Mouse (Mus musculus): ENCODE results near the gene Wdr73. TPM values are rescaled to one million over a fixed set of nuclear protein-coding genes. Genes with fewer than 3 reads are reported as not detected.

The Wdr73 gene
- polyA plus RNA-seq, 1 experiment from 2014 or later, result 38.1 TPM

DNA sequence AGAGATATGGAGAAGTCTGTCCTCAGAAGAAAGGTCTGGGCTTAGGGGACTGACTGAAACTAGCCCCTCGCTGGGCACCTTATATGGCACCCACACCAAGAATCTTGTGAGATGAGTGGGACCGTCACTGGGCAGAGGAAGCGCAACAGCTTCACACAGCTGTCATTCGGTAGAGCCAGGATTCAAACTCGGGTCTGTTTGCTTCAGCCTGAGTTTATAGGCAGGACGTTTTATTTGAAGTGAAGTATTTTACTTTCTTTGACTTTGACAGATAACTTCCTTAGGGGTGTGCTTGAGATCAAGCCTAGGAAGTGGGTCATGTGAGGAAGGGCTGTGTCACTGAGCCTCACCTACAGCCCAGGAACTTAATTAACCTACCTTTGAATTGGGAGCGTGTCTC, 35.5 kb downstream of the Wdr73 start:
- Histone ChIP-seq H3K36me3 (ENCODE audit: control insufficient read depth, insufficient read depth, low read length) (peaks cover 63% of the 10 kb centered on the region), H3K4me2 (replicated peaks; ENCODE audit: low read depth, low read length) (no peak overlapping the region), H3K9me3 (ENCODE audit: control insufficient read depth, low read length) (no peaks in the 10 kb centered on the region), H3K4me1 (ENCODE audit: control insufficient read depth, insufficient read depth, low read length) (peaks cover 17% of the 10 kb centered on the region; the same call in 1 of the 2 replicates), H3K4me3 (ENCODE audit: low read length) (no peak overlapping the region), H3K27ac (ENCODE audit: low read depth, low read length) (peak overlapping the region; percentile 55; the same call in 1 of the 2 replicates), H3K27me3 (ENCODE audit: control insufficient read depth, insufficient read depth, low read length) (no peaks in the 10 kb centered on the region), H3K9ac (ENCODE audit: low read depth, low read length) (no peak overlapping the region)
- 87% methylated on average over 7 of the region's 7 CpGs for WGBS
- no peak for ATAC-seq (ENCODE audit: low FRiP score, low TSS enrichment)

DNA sequence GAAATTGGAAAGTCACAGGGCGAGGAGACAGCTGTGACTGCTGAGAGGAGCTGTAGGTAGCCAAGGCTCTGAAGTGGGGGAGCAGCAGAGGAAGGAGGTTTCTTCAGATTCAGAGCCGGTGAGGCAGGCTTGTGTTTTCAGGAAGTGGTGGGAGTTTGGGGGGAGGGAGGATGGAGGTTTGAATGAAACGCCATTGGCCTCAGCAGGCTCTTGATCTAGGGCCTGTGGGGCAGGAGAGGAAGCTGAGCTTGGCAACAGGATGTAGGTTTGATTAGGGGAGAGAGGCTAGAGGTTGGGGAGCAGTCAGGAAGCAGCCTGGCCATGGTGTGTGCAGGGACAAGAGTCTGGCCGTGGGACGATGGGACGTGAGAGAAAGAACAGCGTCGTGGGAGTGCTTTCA, 36.2 kb downstream of the Wdr73 start:
- H3K9me3 ChIP-seq (ENCODE audit: control insufficient read depth, low read length), result no peaks in the 10 kb centered on the region
- H3K4me2 ChIP-seq (replicated peaks; ENCODE audit: low read depth, low read length), result no peak overlapping the region
- 63% methylated on average over 8 of the region's 8 CpGs for WGBS
- H3K27me3 ChIP-seq (ENCODE audit: control insufficient read depth, insufficient read depth, low read length), result no peaks in the 10 kb centered on the region
- peaks cover 58% of the 10 kb centered on the region for H3K36me3 ChIP-seq (ENCODE audit: control insufficient read depth, insufficient read depth, low read length)
- peak overlapping the region; percentile 55; the same call in 1 of the 2 replicates for H3K27ac ChIP-seq (ENCODE audit: low read depth, low read length)
- H3K4me3 ChIP-seq (ENCODE audit: low read length), result no peak overlapping the region
- no peak for ATAC-seq (ENCODE audit: low FRiP score, low TSS enrichment)
- no peak overlapping the region; the same call in 1 of the 2 replicates for H3K9ac ChIP-seq (ENCODE audit: low read depth, low read length)
- peaks cover 17% of the 10 kb centered on the region; the same call in 1 of the 2 replicates for H3K4me1 ChIP-seq (ENCODE audit: control insufficient read depth, insufficient read depth, low read length)

DNA sequence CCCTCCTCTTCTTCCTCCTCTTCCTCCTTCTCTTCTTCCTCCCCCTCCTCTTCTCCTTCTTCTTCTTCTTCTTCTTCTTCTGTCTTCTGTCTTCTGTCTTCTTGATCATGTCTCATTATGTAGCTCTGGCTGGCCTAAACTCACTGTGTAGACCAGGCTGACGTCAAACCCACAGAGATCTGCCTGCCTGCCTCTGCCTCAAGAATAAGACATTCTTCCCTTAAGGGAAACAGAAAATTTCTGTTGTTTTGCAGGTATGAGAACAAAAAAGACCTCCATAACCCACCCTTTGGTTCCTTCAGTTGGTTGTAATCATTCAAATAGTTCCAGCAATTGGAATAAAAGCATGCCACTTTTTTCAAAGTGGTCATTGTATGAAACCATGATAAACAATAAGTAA, 36.9 kb downstream of the Wdr73 start:
- H3K4me2 ChIP-seq (replicated peaks; ENCODE audit: low read depth, low read length), result no peak overlapping the region
- H3K9me3 ChIP-seq (ENCODE audit: control insufficient read depth, low read length), result no peaks in the 10 kb centered on the region
- H3K27me3 ChIP-seq (ENCODE audit: control insufficient read depth, insufficient read depth, low read length), result no peaks in the 10 kb centered on the region
- H3K9ac ChIP-seq (ENCODE audit: low read depth, low read length), result no peak overlapping the region
- peaks cover 51% of the 10 kb centered on the region for H3K36me3 ChIP-seq (ENCODE audit: control insufficient read depth, insufficient read depth, low read length)
- no peak overlapping the region for H3K4me3 ChIP-seq (ENCODE audit: low read length)
- no peak overlapping the region for H3K27ac ChIP-seq (ENCODE audit: low read depth, low read length)
- 78% methylated on average over 1 of the region's 1 CpGs for WGBS
- ATAC-seq (ENCODE audit: low FRiP score, low TSS enrichment), result no peak
- H3K4me1 ChIP-seq (ENCODE audit: control insufficient read depth, insufficient read depth, low read length), result peaks cover 17% of the 10 kb centered on the region; the same call in 1 of the 2 replicates

DNA sequence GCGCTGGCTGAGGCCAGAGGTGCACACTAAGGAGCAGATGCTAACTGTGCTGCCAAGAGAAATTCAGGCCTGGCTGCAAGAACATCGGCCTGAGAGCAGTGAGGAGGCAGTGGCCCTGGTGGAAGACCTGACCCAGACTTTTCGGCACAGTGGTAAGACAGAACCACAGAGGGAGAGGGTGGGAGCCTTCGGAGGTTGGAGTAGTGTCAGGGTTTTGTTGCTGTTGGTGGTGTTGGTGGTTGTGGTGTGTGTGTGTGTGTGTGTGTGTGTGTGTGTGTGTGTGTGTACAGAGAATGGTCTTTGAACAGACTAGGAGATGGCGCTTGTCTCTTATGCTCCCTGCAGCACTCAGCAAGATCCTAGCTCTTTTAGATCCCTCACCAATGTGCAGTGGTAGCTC, 37.5 kb downstream of the Wdr73 start:
- Histone ChIP-seq H3K9ac (ENCODE audit: low read depth, low read length) (no peak overlapping the region), H3K4me2 (replicated peaks; ENCODE audit: low read depth, low read length) (no peak overlapping the region), H3K27me3 (ENCODE audit: control insufficient read depth, insufficient read depth, low read length) (no peaks in the 10 kb centered on the region), H3K4me1 (ENCODE audit: control insufficient read depth, insufficient read depth, low read length) (peaks cover 17% of the 10 kb centered on the region; the same call in 1 of the 2 replicates), H3K4me3 (ENCODE audit: low read length) (no peak overlapping the region), H3K9me3 (ENCODE audit: control insufficient read depth, low read length) (no peaks in the 10 kb centered on the region), H3K27ac (ENCODE audit: low read depth, low read length) (no peak overlapping the region), H3K36me3 (ENCODE audit: control insufficient read depth, insufficient read depth, low read length) (peaks cover 45% of the 10 kb centered on the region)
- no peak for ATAC-seq (ENCODE audit: low FRiP score, low TSS enrichment)
- 93% methylated on average over 5 of the region's 5 CpGs for WGBS

DNA sequence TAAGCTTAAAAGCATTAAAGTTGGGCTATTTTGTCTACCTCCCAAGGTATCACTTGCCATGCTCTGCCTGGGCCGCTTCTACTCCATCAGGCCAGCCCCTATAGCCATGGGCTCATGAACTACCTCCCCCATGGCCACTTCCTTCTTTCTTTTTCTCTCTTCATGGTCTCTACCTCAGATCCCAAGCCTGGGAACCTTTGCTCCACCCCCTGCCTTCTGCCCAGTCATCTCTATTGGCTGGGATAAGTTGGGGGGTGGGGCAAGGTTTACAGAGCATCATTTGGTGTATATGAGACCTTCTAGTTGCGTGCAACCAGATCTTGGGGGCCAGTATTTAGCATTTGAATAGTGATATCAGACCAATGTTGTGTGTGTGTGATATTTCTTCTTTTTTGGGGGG, 38.6 kb downstream of the Wdr73 start:
- Histone ChIP-seq H3K4me1 (ENCODE audit: control insufficient read depth, insufficient read depth, low read length) (peaks cover 17% of the 10 kb centered on the region; the same call in 1 of the 2 replicates), H3K36me3 (ENCODE audit: control insufficient read depth, insufficient read depth, low read length) (peaks cover 35% of the 10 kb centered on the region), H3K9ac (ENCODE audit: low read depth, low read length) (no peak overlapping the region), H3K9me3 (ENCODE audit: control insufficient read depth, low read length) (no peaks in the 10 kb centered on the region), H3K27me3 (ENCODE audit: control insufficient read depth, insufficient read depth, low read length) (no peaks in the 10 kb centered on the region), H3K27ac (ENCODE audit: low read depth, low read length) (no peak overlapping the region), H3K4me2 (replicated peaks; ENCODE audit: low read depth, low read length) (no peak overlapping the region; the same call in 1 of the 2 replicates), H3K4me3 (ENCODE audit: low read length) (no peak overlapping the region)
- no peak for ATAC-seq (ENCODE audit: low FRiP score, low TSS enrichment)
- 89% methylated on average over 2 of the region's 2 CpGs for WGBS

DNA sequence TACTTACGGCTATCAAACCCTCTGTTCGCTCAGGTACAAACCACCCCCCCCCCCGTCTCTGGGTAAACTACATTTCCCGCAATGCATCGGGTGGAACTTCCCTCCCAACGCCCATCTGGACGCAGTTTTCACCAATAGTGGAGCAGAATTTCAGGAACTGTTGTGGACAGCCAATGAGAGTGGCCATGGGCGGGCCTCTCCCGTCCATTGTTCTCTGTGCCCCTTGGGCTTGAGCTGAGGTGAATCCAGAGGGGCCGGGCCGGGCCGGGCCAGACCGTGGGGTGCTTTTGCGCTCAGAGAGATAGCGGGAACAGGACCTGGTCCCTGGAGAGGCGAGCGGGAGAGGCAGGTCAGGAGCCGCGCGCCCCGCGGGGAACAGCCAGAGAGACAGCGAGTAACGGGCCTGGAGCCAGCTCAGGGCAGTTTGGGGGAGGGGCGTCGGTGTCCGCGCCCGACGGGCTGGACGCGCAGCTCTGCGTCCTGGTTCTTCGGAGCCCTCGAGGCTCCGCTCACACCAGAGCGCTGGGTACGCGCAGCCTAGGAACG, 40.3 kb downstream of the Wdr73 start, which contains the start of gene Zscan2:
Gene Zscan2, plus strand, starts transcription at position 192 of the 546 bp plus-strand sequence.
- Histone ChIP-seq H3K9me3 (ENCODE audit: control insufficient read depth, low read length) (no peaks in the 10 kb centered on the region), H3K9ac (ENCODE audit: low read depth, low read length) (peak within 1 kb of the TSS; percentile 90), H3K36me3 (ENCODE audit: control insufficient read depth, insufficient read depth, low read length) (peaks cover 26% of the 10 kb centered on the region), H3K27ac (ENCODE audit: low read depth, low read length) (peak within 1 kb of the TSS; percentile 76), H3K4me2 (replicated peaks; ENCODE audit: low read depth, low read length) (peak within 1 kb of the TSS; percentile 85), H3K4me1 (ENCODE audit: control insufficient read depth, insufficient read depth, low read length) (peaks cover 17% of the 10 kb centered on the region; the same call in 1 of the 2 replicates), H3K4me3 (ENCODE audit: low read length) (peak within 1 kb of the TSS; percentile 91), H3K27me3 (ENCODE audit: control insufficient read depth, insufficient read depth, low read length) (no peaks in the 10 kb centered on the region)
- peak; percentile 97 for ATAC-seq (ENCODE audit: low FRiP score, low TSS enrichment)
- WGBS, result under 1% methylated on average over 40 of the region's 40 CpGs

DNA sequence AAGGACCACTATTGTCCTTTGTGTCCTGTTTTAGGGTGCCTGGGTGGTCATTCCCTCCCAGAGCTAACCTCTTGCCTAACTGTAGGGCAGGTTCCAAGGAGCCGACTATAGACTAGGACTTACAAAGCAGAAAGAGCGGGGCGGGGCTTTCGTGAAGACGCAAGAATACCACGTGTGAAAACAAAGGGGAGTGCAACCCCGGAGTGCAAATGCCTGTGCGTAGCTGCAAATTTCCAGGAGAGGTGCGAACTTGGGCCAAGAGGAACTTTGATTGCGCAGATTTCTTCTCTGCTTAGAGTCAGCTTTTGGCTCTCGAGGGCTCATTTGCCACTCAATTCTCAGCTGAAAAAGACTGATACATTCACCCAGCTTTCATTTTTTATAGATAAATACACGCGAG, 40.8 kb downstream of the Wdr73 start:
- H3K27me3 ChIP-seq (ENCODE audit: control insufficient read depth, insufficient read depth, low read length), result no peaks in the 10 kb centered on the region
- peak; percentile 54; the same call in 1 of the 2 replicates for ATAC-seq (ENCODE audit: low FRiP score, low TSS enrichment)
- peak overlapping the region; percentile 91 for H3K4me3 ChIP-seq (ENCODE audit: low read length)
- H3K4me1 ChIP-seq (ENCODE audit: control insufficient read depth, insufficient read depth, low read length), result peaks cover 12% of the 10 kb centered on the region; the same call in 1 of the 2 replicates
- H3K9ac ChIP-seq (ENCODE audit: low read depth, low read length), result peak overlapping the region; percentile 90
- H3K36me3 ChIP-seq (ENCODE audit: control insufficient read depth, insufficient read depth, low read length), result peaks cover 21% of the 10 kb centered on the region
- no peak overlapping the region for H3K27ac ChIP-seq (ENCODE audit: low read depth, low read length)
- under 1% methylated on average over 13 of the region's 13 CpGs for WGBS
- peak overlapping the region; percentile 85 for H3K4me2 ChIP-seq (replicated peaks; ENCODE audit: low read depth, low read length)
- no peaks in the 10 kb centered on the region for H3K9me3 ChIP-seq (ENCODE audit: control insufficient read depth, low read length)

DNA sequence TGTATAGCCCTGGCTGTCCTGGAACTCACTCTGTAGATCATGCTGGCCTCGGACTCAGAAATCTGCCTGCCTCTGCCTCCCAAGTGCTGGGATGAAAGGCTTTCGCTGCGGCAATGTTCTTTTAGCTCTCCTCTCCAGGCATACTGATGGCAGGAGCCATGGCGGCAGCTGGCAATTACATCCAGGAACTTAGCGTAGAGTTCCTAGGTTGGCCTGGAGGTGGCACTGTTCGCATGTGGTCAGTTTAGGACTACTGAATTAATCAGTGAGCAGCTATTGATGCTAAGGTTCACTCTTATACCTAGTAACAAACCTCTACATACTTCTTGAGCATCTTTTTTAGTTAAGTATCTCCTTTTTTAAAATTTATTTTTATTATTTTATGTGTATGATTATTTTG, 43.9 kb downstream of the Wdr73 start:
- H3K4me2 ChIP-seq (replicated peaks; ENCODE audit: low read depth, low read length), result no peak overlapping the region
- H3K36me3 ChIP-seq (ENCODE audit: control insufficient read depth, insufficient read depth, low read length), result no peaks in the 10 kb centered on the region
- peaks cover 6% of the 10 kb centered on the region; the same call in 1 of the 2 replicates for H3K4me1 ChIP-seq (ENCODE audit: control insufficient read depth, insufficient read depth, low read length)
- no peak for ATAC-seq (ENCODE audit: low FRiP score, low TSS enrichment)
- no peak overlapping the region for H3K4me3 ChIP-seq (ENCODE audit: low read length)
- 32% methylated on average over 6 of the region's 6 CpGs for WGBS
- no peak overlapping the region for H3K9ac ChIP-seq (ENCODE audit: low read depth, low read length)
- no peaks in the 10 kb centered on the region for H3K27me3 ChIP-seq (ENCODE audit: control insufficient read depth, insufficient read depth, low read length)
- H3K9me3 ChIP-seq (ENCODE audit: control insufficient read depth, low read length), result no peaks in the 10 kb centered on the region
- no peak overlapping the region for H3K27ac ChIP-seq (ENCODE audit: low read depth, low read length)

DNA sequence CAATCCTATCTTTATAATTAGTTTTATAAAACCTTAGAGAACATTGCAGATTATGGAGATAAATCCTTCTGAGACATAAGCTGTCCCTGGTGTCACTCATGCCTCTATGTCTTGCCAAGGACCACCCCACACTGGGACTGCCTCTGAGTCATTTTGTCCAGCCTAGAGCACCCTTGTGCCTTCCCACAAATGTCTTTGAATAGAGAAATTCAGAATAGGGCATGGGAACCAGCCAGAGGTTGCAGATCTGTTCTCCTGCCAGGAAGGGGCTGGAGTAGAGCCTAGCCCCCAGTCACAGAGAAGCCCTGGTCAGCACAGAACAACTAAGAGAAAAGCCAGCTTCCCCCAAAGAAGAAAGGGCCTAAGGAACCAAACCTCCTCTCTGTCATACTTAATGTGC, 45.8 kb downstream of the Wdr73 start:
- ATAC-seq (ENCODE audit: low FRiP score, low TSS enrichment), result no peak
- Histone ChIP-seq H3K9ac (ENCODE audit: low read depth, low read length) (no peak overlapping the region), H3K4me2 (replicated peaks; ENCODE audit: low read depth, low read length) (no peak overlapping the region), H3K36me3 (ENCODE audit: control insufficient read depth, insufficient read depth, low read length) (no peaks in the 10 kb centered on the region), H3K4me1 (ENCODE audit: control insufficient read depth, insufficient read depth, low read length) (no peaks in the 10 kb centered on the region), H3K27me3 (ENCODE audit: control insufficient read depth, insufficient read depth, low read length) (no peaks in the 10 kb centered on the region), H3K27ac (ENCODE audit: low read depth, low read length) (no peak overlapping the region), H3K4me3 (ENCODE audit: low read length) (no peak overlapping the region), H3K9me3 (ENCODE audit: control insufficient read depth, low read length) (no peaks in the 10 kb centered on the region)

Measured in kidney, embryonic 14.5 days (tissue).